Mouse (Mus musculus) ES-Bruce4 (cell line): ENCODE data around the gene Rex1bd.

Experiments
- CTCF ChIP-seq: IDR thresholded peaks from one replicate; pipeline ENCODE4 v1.8.1; 2011; ENCODE audit warnings: low read depth, low read length
- EP300 ChIP-seq: IDR thresholded peaks from 2 replicates; pipeline ENCODE4 v1.6.1; 2011; ENCODE audit warnings: low read depth, low read length; ENCODE audit not compliant: insufficient read depth
- POLR2A ChIP-seq: IDR thresholded peaks from one replicate; pipeline ENCODE4 v1.8.1; 2011; ENCODE audit warnings: low read length; ENCODE audit not compliant: insufficient read depth

DNA sequence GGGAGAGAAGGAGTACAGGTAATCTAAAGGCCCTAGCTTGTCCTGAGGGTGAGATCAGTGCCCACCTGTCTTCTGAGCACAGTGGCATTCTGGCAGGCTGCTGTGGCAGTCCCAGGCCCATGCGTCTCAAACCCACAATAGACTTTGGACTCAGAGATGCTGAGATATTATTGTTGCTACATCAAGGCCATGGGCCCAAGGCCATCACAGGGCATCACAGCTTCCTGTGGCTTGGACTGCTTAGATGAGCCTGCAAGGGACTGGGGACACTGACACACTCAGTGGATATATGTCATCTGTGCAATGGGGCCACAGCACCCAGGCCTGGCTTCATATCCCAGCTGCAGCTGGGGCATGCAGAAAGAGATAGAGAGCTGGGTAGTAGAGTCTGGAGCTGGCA, 49.6 kb downstream of the Rex1bd start:
- TF ChIP-seq CTCF (no peak), POLR2A (no peak), EP300 (no peak)
